Mouse (Mus musculus): ENCODE results near the gene Lamb3.

- TF ChIP-seq CTCF (IDR thresholded peaks at IDR 0.05; ENCODE audit: low read depth), result no peak
- no peak for TF ChIP-seq EP300 (optimal IDR thresholded peaks at IDR 0.05)
These were observed 67.0 kb downstream of the Lamb3 start for GRCm38 (mm10) chr1:193274407-193275071.
